Mouse (Mus musculus) adipocyte (in vitro differentiated cells): ENCODE measurements around the gene Klhl23.

Source experiments
- DNase-seq: peaks from one replicate; pipeline ENCODE4 v3.0.0-alpha.2; 2016; ENCODE audit warnings: low spot score

Klhl23 gene

GRCm38 (mm10) chr2:69830116-69830515, 8.4 kb downstream of the Klhl23 start:
- DNase-seq: no peak

- no peak for DNase-seq
Observed at GRCm38 (mm10) chr2:69837244-69837967, 15.7 kb downstream of the Klhl23 start.

GRCm38 (mm10) chr2:69837996-69838395, 16.3 kb downstream of the Klhl23 start:
- DNase-seq: no peak

DNA sequence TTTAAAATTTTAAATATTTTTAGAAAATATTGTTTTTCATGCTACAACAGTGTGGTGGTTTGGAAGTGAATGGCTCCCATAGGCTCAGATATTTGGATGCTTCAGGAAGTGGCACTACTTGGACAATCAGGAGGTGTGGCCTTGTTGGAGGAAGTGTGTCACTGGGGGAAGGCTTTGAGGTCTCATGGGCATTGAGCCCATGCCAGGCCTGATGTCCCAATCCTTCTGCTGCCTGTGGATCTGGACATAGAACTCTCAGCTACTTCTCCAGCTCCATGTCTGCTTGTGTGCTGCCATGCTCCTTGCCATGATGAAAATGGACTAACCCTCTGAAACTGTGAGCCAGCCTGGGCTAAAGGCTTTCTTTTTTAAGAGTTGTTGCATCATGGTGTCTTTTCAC, 17.0 kb downstream of the Klhl23 start:
- peak; percentile 37 for DNase-seq

DNA sequence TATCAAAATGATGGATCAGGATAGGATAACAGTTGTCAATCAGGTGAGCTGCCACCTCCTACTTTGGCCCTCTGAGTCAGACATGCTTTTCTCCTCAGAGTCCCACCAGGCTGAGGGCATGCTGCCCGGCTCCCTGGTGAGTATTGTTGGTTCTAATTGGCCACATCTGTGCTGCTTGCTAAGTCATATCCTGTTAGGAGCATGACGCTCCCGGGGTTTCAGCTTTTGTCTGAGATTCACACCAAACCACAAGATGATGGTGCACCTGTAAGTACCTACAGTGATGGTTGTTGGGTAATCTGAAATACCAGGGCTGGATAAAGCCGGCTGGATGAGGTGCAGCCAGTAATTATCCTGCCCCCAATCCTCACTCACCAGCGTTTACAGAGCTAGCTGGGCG, 18.5 kb downstream of the Klhl23 start:
- DNase-seq: no peak

- no peak for DNase-seq
Observed at GRCm38 (mm10) chr2:69849215-69849614, 27.5 kb downstream of the Klhl23 start.

- DNase-seq: no peak
Observed at GRCm38 (mm10) chr2:69851427-69852058, 29.8 kb downstream of the Klhl23 start.

DNA sequence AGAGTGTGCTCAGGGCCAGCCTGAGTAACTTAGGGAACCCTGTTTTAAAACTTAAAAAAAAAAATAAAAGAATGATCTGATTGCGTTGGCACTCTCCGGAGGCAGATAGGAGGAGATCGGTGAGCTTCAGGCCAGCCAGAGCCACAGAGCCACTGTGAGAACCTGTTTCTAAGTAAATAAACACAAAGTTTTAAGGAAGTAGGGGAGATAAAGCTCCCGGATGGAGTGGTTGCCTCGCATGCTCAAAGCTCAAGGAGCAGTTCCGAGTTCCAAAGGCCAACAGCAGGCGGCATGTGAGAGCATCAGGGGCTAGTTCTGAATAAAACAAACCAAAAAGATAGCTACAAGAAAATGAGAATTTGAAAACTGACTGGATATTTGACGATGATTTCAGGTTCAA, 34.6 kb downstream of the Klhl23 start:
- no peak for DNase-seq

DNA sequence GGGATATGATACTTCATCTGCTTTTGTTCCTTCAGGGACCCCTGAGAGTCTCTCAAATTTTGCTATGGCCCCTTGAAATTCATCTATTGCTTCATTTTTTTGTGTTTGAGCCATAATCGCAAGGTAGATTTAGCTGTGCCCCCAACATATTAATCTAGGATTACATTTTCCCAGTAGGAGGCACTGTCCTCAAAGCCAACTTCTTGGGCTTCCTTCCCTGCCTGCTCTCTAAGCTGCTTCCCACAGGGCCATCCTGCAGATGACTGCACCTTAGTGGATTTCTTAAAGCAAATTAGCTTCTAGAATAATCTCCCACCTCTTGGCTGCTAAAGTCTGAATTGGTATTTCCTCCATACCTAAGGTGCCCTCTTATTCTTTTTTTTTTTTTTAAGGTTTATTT, 36.1 kb downstream of the Klhl23 start:
- peak; percentile 23 for DNase-seq

- DNase-seq: no peak
Observed at GRCm38 (mm10) chr2:69860972-69861452, 39.3 kb downstream of the Klhl23 start.

- DNase-seq: peak; percentile 95
Observed at GRCm38 (mm10) chr2:69861485-69862091, 39.8 kb downstream of the Klhl23 start, which contains the start of gene Ssb. TSS of gene Ssb (plus strand) at chr2:69861562.

- peak; percentile 46 for DNase-seq
Observed at GRCm38 (mm10) chr2:69862117-69862657, 40.4 kb downstream of the Klhl23 start.

GRCm38 (mm10) chr2:69883990-69884391, 62.2 kb downstream of the Klhl23 start:
- DNase-seq: peak; percentile 22

GRCm38 (mm10) chr2:69884581-69884980, 62.8 kb downstream of the Klhl23 start:
- DNase-seq: no peak

DNA sequence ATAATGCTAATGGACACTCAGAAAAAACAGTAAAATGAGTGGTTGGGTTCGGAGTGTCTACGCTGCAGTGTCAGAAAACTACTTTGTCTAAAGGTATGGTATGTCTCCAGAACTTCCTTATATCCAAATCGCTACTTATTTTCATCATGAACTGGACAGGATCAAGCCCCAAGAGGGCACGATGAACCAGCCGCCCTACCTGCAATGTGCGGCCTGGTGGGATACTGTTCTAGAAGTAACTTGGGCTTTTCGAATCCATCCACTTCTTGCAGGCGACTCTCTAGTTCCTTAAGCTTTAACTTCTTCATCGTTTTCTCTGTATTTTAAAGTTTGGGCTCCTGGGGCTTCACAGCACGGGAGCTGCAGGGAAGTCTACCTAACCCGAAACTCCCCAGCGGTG, 63.3 kb downstream of the Klhl23 start:
- DNase-seq: no peak

DNA sequence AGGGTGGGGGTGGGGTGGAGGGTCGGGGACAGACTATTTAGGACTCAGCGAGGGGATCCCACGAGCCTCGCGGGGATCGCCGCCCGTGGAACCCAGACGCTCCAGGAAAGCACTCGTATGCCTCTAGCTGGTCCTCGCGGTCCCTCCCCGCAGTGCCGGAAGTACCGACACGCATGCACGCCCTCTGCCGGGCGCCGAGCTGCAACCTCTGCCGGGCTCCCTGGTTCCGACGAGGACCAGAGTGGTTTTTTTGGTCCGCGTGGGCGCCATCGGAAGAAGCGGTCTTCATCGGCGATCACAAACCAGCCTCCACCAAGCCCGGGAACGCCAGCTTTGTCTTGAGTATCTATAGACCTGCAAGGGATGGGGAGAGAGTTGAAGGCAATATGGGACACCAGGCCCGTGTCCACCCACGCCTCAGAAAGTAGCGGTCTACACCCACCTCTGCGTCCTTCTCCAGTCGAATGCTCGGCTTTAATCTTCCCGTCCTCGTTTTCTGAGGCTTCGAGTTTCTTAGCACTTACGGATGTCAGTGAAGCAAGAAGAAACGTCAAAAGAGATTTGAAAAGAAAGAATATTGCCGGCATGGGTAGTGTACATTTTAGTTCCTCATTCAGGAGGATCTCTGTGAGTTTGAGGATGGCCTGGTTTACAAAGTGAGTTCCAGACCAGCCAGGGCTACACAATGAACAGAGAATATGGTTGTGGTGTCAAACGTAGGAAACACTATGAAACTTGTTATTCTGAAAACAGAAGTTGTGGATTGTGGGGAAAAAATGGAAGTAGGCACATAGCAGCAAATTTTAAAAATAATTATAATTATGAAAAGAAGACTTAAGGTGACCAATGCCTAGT, 63.9 kb downstream of the Klhl23 start, which contains the start of gene Mettl5:
Gene Mettl5 (minus strand): TSS at position 165 of the 855 bp plus-strand sequence.
- peak; percentile 87 for DNase-seq
